Mouse (Mus musculus) ES-Bruce4 (cell line): ENCODE results near the gene Egfem1.

Source experiments
- CTCF ChIP-seq: IDR thresholded peaks from one replicate; pipeline ENCODE4 v1.8.1; 2011; ENCODE audit warnings: low read depth, low read length
- POLR2A ChIP-seq: IDR thresholded peaks from one replicate; pipeline ENCODE4 v1.8.1; 2011; ENCODE audit warnings: low read length; ENCODE audit not compliant: insufficient read depth

GRCm38 (mm10) chr3:29421634-29422033 lies 339.8 kb downstream of the Egfem1 start:
- no peak for TF ChIP-seq POLR2A
- TF ChIP-seq CTCF: no peak
